Mouse (Mus musculus) MEL (cell line): ENCODE data around the gene Jmjd8. TPM values are rescaled to one million over a fixed set of nuclear protein-coding genes. Genes with fewer than 3 reads are reported as not detected.

ENCODE experiments used
- DNase-seq: peaks from one replicate; pipeline ENCODE4 v3.0.0; 2011; ENCODE audit warnings: low read depth, low spot score
- H3K27ac ChIP-seq: 2 replicates; pipeline ENCODE4 v1.5.1; 2012; ENCODE audit warnings: low read depth, mild to moderate bottlenecking, control low read depth, low read length, moderate library complexity; ENCODE audit not compliant: control insufficient read depth
- H3K27me3 ChIP-seq, 2 experiments: fragments of 150-350 bp in 1 of 2; sonication (generic) in 1 of 2; 2 replicates each; pipeline ENCODE4 v1.6.1; 2012; ENCODE audit warnings: low read length in 2 of 2, mild to moderate bottlenecking in 2 of 2, improper control_type of control experiment in 1 of 2, moderate library complexity in 1 of 2; ENCODE audit not compliant: insufficient read depth in 2 of 2, control insufficient read depth in 1 of 2
- H3K36me3 ChIP-seq, 2 experiments: 2 replicates each; pipeline ENCODE4 v1.6.1; 2012 to 2014; ENCODE audit warnings: low read length in 2 of 2, improper control_type of control experiment in 1 of 2, inconsistent platforms in 1 of 2, mild to moderate bottlenecking in 1 of 2; ENCODE audit not compliant: insufficient read depth in 2 of 2, control insufficient read depth in 1 of 2
- H3K4me1 ChIP-seq, 2 experiments: fragments of 150-350 bp in 1 of 2; sonication (generic) in 1 of 2; 2 replicates each; pipeline ENCODE4 v1.6.1; 2012; ENCODE audit warnings: low read length in 2 of 2, improper control_type of control experiment in 1 of 2, mild to moderate bottlenecking in 1 of 2; ENCODE audit not compliant: insufficient read depth in 2 of 2, control insufficient read depth in 1 of 2
- H3K4me3 ChIP-seq, 2 experiments: fragments of 150-350 bp in 1 of 2; sonication (generic) in 1 of 2; 2 replicates each; pipeline ENCODE4 v1.5.1; 2012; ENCODE audit warnings: low read depth in 2 of 2, low read length in 2 of 2, mild to moderate bottlenecking in 2 of 2, moderate library complexity in 2 of 2, control low read depth in 1 of 2, improper control_type of control experiment in 1 of 2; ENCODE audit not compliant: control insufficient read depth in 1 of 2, insufficient read depth in 1 of 2
- H3K79me2 ChIP-seq: 2 replicates; pipeline ENCODE4 v1.6.1; 2012; ENCODE audit warnings: mild to moderate bottlenecking, low read length, moderate library complexity; ENCODE audit not compliant: control insufficient read depth, poor library complexity, insufficient read depth
- H3K9ac ChIP-seq: 2 replicates; pipeline ENCODE4 v1.6.1; 2012; ENCODE audit warnings: low read depth, mild to moderate bottlenecking, control low read depth, low read length, moderate library complexity; ENCODE audit not compliant: control insufficient read depth, poor library complexity, severe bottlenecking
- H3K9me3 ChIP-seq: fragments of 150-350 bp; sonication (generic); replicated peaks from 2 replicates; pipeline ENCODE4 v1.6.1; 2012; ENCODE audit warnings: mild to moderate bottlenecking, low read length, improper control_type of control experiment, moderate library complexity; ENCODE audit not compliant: insufficient read depth
- CHD1 ChIP-seq: IDR thresholded peaks from 2 replicates; pipeline ENCODE4 v1.6.1; 2012; ENCODE audit warnings: low read depth, mild to moderate bottlenecking, inconsistent platforms, low read length, improper control_type of control experiment
- EP300 ChIP-seq, 2 experiments: IDR thresholded peaks; 2 replicates each; pipeline ENCODE4 v1.6.1; 2011; ENCODE audit warnings: improper control_type of control experiment in 2 of 2, low read length in 2 of 2, low read depth in 1 of 2, mild to moderate bottlenecking in 1 of 2
- ETS1 ChIP-seq: IDR thresholded peaks from 2 replicates; pipeline ENCODE4 v1.6.1; 2012; ENCODE audit warnings: low read depth, mild to moderate bottlenecking, inconsistent platforms, low read length, improper control_type of control experiment, moderate library complexity
- GATA1 ChIP-seq: IDR thresholded peaks from 2 replicates; pipeline ENCODE4 v1.6.1; 2011; ENCODE audit warnings: low read depth, low read length, improper control_type of control experiment
- JUND ChIP-seq: IDR thresholded peaks from 2 replicates; pipeline ENCODE4 v1.6.1; 2011; ENCODE audit warnings: low read depth, mild to moderate bottlenecking, improper control_type of control experiment, low read length
- MAFK ChIP-seq: IDR thresholded peaks from 2 replicates; pipeline ENCODE4 v1.6.1; 2011; ENCODE audit warnings: low read depth, mild to moderate bottlenecking, low read length, improper control_type of control experiment, borderline replicate concordance
- MAX ChIP-seq: IDR thresholded peaks from 2 replicates; pipeline ENCODE4 v1.6.1; 2011; ENCODE audit warnings: low read length, improper control_type of control experiment
- MAZ ChIP-seq: IDR thresholded peaks from 2 replicates; pipeline ENCODE4 v1.6.1; 2012; ENCODE audit warnings: low read depth, mild to moderate bottlenecking, inconsistent platforms, low read length, improper control_type of control experiment
- MEF2A ChIP-seq: IDR thresholded peaks from 2 replicates; pipeline ENCODE4 v1.6.1; 2014; ENCODE audit warnings: low read depth, mild to moderate bottlenecking, inconsistent platforms, low read length, improper control_type of control experiment; ENCODE audit not compliant: poor library complexity, insufficient replicate concordance, severe bottlenecking; ENCODE audit errors: extremely low read depth
- MYB ChIP-seq: IDR thresholded peaks from 2 replicates; pipeline ENCODE4 v1.6.1; 2011; ENCODE audit warnings: mild to moderate bottlenecking, low read depth, low read length, improper control_type of control experiment
- MYC ChIP-seq: IDR thresholded peaks from 2 replicates; pipeline ENCODE4 v1.6.1; 2011; ENCODE audit warnings: low read depth, mild to moderate bottlenecking, low read length, improper control_type of control experiment, moderate library complexity
- NELFE ChIP-seq: IDR thresholded peaks from 2 replicates; pipeline ENCODE4 v1.6.1; 2011; ENCODE audit warnings: low read depth, low read length, improper control_type of control experiment
- NRF1 ChIP-seq: IDR thresholded peaks from 2 replicates; pipeline ENCODE4 v1.6.1; 2014; ENCODE audit warnings: low read depth, mild to moderate bottlenecking, inconsistent platforms, low read length, improper control_type of control experiment, moderate library complexity; ENCODE audit not compliant: poor library complexity, insufficient read depth, severe bottlenecking
- POLR2A ChIP-seq, 2 experiments: IDR thresholded peaks; 2 replicates each; pipeline ENCODE4 v1.6.1; 2011 to 2012; ENCODE audit warnings: low read length in 2 of 2, mild to moderate bottlenecking in 2 of 2, control low read depth in 1 of 2, improper control_type of control experiment in 1 of 2, low read depth in 1 of 2, moderate library complexity in 1 of 2; ENCODE audit not compliant: control insufficient read depth in 1 of 2, insufficient read depth in 1 of 2, poor library complexity in 1 of 2
- POLR2AphosphoS2 ChIP-seq: IDR thresholded peaks from 2 replicates; pipeline ENCODE4 v1.6.1; 2011; ENCODE audit warnings: low read length, improper control_type of control experiment
- POLR2AphosphoS5 ChIP-seq: IDR thresholded peaks from 2 replicates; pipeline ENCODE4 v1.6.1; 2012; ENCODE audit warnings: low read depth, borderline replicate concordance, mild to moderate bottlenecking, inconsistent platforms, low read length, moderate library complexity, mixed read lengths
- SIN3A ChIP-seq: IDR thresholded peaks from 2 replicates; pipeline ENCODE4 v1.6.1; 2012; ENCODE audit warnings: low read length, improper control_type of control experiment, inconsistent platforms
- SMC3 ChIP-seq: IDR thresholded peaks from 2 replicates; pipeline ENCODE4 v1.6.1; 2011; ENCODE audit warnings: low read depth, low read length, improper control_type of control experiment
- TAL1 ChIP-seq: IDR thresholded peaks from 2 replicates; pipeline ENCODE4 v1.6.1; 2012; ENCODE audit warnings: mild to moderate bottlenecking, inconsistent platforms, low read length, moderate library complexity, mixed read lengths
- TBP ChIP-seq: IDR thresholded peaks from 2 replicates; pipeline ENCODE4 v1.8.0; 2011; ENCODE audit warnings: low read depth, low read length, improper control_type of control experiment
- TCF12 ChIP-seq: IDR thresholded peaks from 2 replicates; pipeline ENCODE4 v1.6.1; 2014; ENCODE audit warnings: low read depth, mild to moderate bottlenecking, inconsistent platforms, low read length, improper control_type of control experiment, moderate library complexity
- USF1 ChIP-seq: IDR thresholded peaks from 2 replicates; pipeline ENCODE4 v1.6.1; 2014; ENCODE audit warnings: low read depth, mild to moderate bottlenecking, inconsistent platforms, low read length, improper control_type of control experiment, moderate library complexity
- USF2 ChIP-seq, 2 experiments: IDR thresholded peaks; 2 replicates each; pipeline ENCODE4 v1.6.1; 2011 to 2012; ENCODE audit warnings: improper control_type of control experiment in 2 of 2, low read length in 2 of 2, borderline replicate concordance in 1 of 2, inconsistent platforms in 1 of 2, low read depth in 1 of 2, mild to moderate bottlenecking in 1 of 2; ENCODE audit not compliant: insufficient read depth in 1 of 2
- ZKSCAN1 ChIP-seq: IDR thresholded peaks from 2 replicates; pipeline ENCODE4 v1.6.1; 2012; ENCODE audit warnings: low read depth, mild to moderate bottlenecking, inconsistent platforms, low read length, improper control_type of control experiment, moderate library complexity
- ZMIZ1 ChIP-seq: IDR thresholded peaks from 2 replicates; pipeline ENCODE4 v1.6.1; 2012; ENCODE audit warnings: low read depth, mild to moderate bottlenecking, inconsistent platforms, low read length, improper control_type of control experiment, moderate library complexity
- ZNF384 ChIP-seq: IDR thresholded peaks from 2 replicates; pipeline ENCODE4 v1.6.1; 2012; ENCODE audit warnings: low read depth, mild to moderate bottlenecking, inconsistent platforms, low read length, improper control_type of control experiment
- polyA plus RNA-seq, 2 experiments: library from polyadenylated mRNA; stranded (reverse) in 1 of 2; unstranded in 1 of 2; fragments of >175 nt in 1 of 2; fragments of >200 nt in 1 of 2; gene quantifications; 2 replicates each; pipeline versions ENCODE4 v1.2.1 to v1.2.4; 2012; ENCODE audit warnings: low replicate concordance in 2 of 2, low read depth in 1 of 2; ENCODE audit not compliant: insufficient read length in 2 of 2, insufficient read depth in 1 of 2, missing spikeins in 1 of 2
- total RNA-seq: library from RNA; depleted of rRNA; stranded (reverse); fragments of 300-350 nt; gene quantifications from 2 replicates; pipeline ENCODE4 v1.2.3, GENCODE M21; 2012

Gene Jmjd8
- total and polyA plus RNA-seq, 3 experiments = 12.9 to 23.9 TPM; not detected in 1

DNA sequence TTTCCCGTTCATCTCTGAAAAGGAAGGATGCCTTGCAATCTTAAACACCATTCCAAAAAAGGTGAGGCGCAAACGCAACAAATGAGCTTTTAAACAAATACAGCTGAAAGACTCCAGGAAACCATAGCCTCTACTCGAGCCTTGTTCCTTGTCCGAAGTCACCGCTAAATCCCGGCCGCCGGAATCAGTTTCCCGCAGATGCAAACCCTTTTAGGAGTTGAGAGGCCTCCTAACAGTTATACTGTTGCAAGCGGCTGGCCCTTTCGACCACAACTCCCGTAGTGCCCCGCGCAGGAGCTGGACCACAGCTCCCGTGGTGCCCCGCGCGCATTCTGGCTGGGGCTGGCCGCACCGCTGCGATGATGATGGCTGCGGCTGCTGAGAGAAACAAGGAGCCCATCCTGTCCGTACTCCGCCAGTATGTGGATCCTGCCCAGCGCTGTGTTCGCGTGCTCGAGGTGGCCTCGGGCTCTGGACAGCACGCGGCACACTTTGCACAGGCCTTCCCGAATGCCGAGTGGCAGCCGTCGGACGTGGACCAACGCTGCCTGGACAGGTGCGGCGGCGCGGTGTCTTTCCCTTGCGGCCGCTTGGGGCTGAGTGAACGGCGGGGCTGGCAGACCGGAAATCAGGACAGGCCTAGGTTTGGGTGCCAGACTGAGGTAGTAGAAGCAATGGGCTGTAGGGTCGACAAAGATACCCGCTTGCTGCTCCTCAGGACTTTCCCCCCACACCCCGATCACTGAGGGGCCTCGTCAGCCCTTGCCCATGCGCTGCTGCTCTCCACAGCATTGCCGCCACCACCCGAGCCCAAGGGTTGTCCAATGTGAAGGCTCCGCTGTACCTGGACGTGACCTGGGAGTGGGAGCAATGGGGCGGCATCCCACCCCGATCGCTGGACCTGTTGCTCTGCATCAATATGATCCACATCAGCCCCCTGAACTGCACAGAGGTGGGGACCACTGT, 46.8 kb downstream of the Jmjd8 start (continued):
- TF ChIP-seq SMC3 = no peak
- no peak for TF ChIP-seq TAL1
- TF ChIP-seq MEF2A = no peak
- TF ChIP-seq POLR2A (IDR thresholded peaks at IDR 0.05; ENCODE audit: control insufficient read depth in 1 of 2, insufficient read depth in 1 of 2, low read depth in 1 of 2, low read length in 2 of 2, poor library complexity in 1 of 2) = peak; percentile 64 to 84
- no peak for TF ChIP-seq JUND
- TF ChIP-seq ZKSCAN1 = no peak
- 0 out of 2 replicates have a peak, but pooled peaks have one; percentile 53 for TF ChIP-seq POLR2AphosphoS2
- TF ChIP-seq MAFK = no peak
- no peak for TF ChIP-seq EP300 (IDR thresholded peaks at IDR 0.05; ENCODE audit: low read depth in 1 of 2, low read length in 2 of 2)
- TF ChIP-seq USF2 (IDR thresholded peaks at IDR 0.05; ENCODE audit: borderline replicate concordance in 1 of 2, insufficient read depth in 1 of 2, low read depth in 1 of 2, low read length in 2 of 2) = no peak
- peak; percentile 62; the same call in 1 of the 2 replicates for TF ChIP-seq TBP
- TF ChIP-seq CHD1 = no peak
- 0 out of 2 replicates have a peak, but pooled peaks have one; percentile 26 for TF ChIP-seq TCF12
- 0 out of 2 replicates have a peak, but pooled peaks have one; percentile 14 for TF ChIP-seq USF1
- TF ChIP-seq MYB = no peak
- peak; percentile 59 for TF ChIP-seq MAZ
- TF ChIP-seq MAX = peak; percentile 40
- TF ChIP-seq POLR2AphosphoS5 = no peak
- no peak for TF ChIP-seq ZNF384

DNA sequence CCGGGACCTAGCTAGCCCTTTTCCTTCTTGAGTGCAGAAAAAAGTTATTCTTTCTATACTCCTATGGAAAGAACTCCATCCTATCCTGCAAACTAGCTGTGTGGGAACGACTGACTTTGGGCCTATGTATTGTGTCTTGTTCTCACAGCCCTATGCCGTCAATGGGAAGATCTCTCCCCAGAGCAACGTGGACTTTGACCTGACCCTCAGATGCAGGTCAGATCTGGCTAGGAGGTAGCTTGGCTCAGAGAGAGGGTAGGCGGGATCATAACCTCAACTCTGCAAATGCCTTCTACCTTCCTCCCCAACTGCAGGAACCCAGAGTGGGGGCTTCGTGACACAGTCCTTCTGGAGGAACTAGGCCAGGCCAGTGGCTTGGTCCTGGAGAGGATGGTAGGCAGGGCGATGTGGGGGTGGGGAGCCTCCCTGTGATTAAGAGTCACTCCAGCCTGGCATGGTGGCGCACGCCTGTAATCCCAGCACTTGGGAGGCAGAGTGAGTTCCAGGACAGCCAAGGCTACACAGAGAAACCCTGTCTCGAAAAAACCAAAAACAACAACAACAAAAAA, 47.8 kb downstream of the Jmjd8 start:
- DNase-seq = no peak
- TF ChIP-seq JUND (no peak), ETS1 (no peak), MEF2A (no peak), NRF1 (no peak), SIN3A (no peak), GATA1 (no peak), NELFE (no peak), ZKSCAN1 (no peak), ZMIZ1 (no peak), SMC3 (no peak), TCF12 (no peak), MYC (no peak)
- Histone ChIP-seq H3K9me3 (no peaks in the 10 kb centered on the region), H3K27ac (no peak overlapping the region), H3K4me3 (peak overlapping the region; percentile 82 to 87), H3K27me3 (no peaks in the 10 kb centered on the region), H3K79me2 (peaks cover 6% of the 10 kb centered on the region; the same call in 1 of the 2 replicates), H3K9ac (peak overlapping the region; percentile 89), H3K4me1 (peaks cover 2 to 19% of the 10 kb centered on the region in 2 experiments; a peak in 3 of 4 replicates), H3K36me3 (peaks cover 0 to 7% of the 10 kb centered on the region in 2 experiments; a peak in 2 of 4 replicates)
